Mouse (Mus musculus): ENCODE data around the gene Polh.

DNA sequence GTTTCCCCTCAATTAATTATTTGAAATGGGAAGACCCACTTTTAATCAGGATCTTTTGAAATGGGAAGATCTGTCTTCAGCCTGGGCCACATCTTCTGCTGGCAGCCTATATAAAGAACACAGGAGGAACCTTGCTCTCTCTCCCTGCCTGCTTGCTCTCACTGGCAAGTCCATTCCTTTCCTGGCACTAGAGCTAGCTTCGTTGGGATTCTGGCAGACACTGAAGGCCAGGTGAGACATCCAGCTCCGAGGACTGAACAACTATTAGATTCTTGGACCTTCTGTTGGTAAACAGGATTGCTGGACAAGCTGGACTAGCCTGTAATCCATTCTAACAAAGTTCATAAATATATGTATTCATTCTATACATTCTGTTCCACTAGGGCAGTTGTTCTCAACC lies 13.6 kb downstream of the Polh start:
- TF ChIP-seq TAL1 (IDR thresholded peaks at IDR 0.05; ENCODE audit: low read length) (no peak), GATA1 (IDR thresholded peaks at IDR 0.05; ENCODE audit: low read length) (no peak)
